Mouse (Mus musculus) brain, adult 2 months (tissue): Measurements from ENCODE around the gene Rptor.

Experiments
- DNase-seq: peaks from one replicate; pipeline ENCODE4 v3.0.0; 2011; ENCODE audit warnings: low read depth, low spot score

Rptor gene

DNA sequence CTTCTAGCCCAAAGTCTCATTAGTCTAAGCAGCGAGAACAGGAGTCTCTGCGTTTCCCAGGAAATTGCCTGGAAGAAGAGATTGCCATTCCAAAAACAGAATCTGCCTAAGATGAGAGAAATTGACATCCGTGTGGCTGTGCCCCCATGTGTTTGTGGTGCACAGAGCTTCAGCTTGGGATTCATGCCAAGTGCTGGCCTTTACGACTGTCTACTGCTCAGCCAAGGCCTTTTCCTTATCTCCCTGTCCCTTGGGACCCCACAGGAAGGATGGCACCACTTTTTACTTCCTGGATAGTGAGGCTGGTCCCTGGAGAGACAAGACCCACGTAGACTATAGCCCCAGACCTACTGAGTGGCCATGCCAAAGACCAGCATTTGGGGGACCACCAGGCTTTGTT is 206.6 kb downstream of the Rptor start:
- peak; percentile 63 for DNase-seq

DNA sequence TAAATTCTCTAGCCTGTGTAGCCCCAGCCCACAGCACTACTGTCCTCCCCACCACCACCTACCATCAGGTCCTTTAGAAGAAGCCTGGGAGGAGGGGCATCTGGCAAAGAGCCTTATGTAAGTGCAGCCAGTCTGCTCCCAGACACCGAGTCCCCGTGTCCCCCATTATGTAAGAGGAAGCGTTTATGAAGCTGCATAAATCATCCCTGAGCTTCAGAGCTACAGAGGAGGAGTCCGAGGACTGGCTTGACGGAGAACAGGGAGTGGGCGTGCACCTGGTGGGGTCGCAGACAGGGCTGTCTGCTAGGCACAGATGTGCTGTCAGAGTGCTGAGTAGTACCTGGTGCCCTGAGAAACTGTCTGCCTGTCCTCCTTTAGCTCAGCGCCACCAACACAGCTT is 208.3 kb downstream of the Rptor start:
- DNase-seq: peak; percentile 93

DNA sequence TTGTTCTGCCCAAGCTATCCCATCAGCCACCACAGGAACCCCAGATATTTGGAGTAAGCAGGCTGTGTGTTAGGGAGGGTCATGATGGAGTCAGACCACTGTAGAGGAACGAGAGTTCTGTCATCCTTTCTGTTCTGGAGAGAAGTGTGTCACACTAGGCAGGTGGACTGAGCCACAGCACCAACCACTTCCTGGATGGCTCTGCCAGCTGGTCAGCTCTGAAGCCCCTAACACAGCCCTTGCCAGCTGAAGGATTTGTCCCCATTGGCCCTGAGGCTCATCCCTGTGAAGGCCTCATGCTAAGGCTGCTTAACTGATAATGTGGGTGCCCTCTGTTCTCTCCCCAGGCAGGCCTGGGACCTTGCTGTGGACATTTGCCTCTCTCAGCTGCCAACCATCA is 208.9 kb downstream of the Rptor start:
- DNase-seq: no peak

DNA sequence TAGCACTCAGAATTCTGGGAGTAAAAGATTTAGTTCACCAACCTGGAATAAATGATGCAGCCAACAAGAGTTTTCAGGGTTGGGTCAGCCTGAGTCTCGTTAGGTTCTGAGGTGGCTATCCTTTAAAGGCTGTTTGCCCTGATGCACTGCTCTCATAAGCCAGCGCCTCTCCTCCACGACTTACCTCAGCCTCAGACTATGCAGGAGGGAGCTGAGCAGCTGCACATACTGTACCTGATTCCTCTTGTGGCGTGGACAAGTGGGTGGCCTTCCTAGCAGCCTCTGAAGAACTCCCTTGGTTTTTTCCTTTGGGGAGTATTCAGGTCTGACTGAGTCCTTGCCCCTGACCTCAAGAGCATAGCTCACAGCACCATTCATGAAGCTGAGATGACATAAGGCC is 209.4 kb downstream of the Rptor start:
- no peak for DNase-seq

DNA sequence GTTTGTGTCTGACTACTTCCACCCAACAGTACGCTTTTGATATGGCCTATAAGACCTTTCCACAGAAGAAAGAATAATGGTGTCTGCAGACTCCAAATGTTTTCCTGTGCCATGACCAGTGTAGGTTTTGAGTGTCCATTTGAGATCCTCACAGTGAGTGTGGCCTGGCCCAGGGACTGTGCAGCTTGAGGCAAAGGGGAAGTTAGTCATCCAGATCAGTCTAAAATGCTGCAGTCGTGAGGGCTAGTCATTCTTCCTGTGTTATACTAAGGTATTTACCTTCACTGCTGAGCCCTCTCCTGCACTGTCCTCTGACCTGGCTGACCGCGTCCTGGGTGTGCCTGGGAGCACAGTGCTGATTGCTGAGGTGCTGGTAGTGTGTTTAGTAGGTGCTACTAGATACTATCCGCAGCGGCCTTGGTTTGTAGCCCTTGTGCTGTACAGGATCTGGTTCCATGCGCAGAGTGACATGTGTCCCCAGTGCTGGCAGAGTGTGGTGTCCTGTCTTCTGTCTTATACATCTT is 211.4 kb downstream of the Rptor start:
- DNase-seq: no peak

DNA sequence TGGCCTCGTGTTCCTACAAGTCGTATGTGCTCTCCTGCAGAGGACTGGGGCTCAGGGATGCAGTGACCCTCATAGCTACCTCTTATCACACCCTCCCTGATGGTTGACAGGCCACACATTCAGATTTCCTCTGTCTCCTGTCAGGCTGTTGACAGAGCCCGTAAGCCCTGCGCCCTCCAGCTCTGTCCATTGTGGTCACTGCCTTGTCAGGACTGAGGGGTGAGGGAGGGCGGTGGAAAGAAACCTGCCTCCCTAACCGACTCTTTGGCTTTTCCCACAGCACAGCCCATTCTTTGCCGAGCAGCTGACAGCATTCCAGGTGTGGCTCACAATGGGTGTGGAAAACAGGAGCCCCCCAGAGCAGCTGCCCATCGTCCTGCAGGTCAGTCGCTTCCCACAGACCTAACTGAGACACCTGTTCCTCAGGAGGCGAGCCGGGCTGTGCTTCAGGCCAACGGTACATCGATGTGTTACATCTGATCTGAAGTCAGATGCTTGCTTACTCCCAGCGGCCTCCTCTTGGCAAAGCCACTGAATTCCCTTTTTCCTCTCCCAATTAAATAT is 214.2 kb downstream of the Rptor start:
- no peak for DNase-seq

GRCm38 (mm10) chr11:119817362-119817837 is 214.7 kb downstream of the Rptor start:
- DNase-seq: no peak

DNA sequence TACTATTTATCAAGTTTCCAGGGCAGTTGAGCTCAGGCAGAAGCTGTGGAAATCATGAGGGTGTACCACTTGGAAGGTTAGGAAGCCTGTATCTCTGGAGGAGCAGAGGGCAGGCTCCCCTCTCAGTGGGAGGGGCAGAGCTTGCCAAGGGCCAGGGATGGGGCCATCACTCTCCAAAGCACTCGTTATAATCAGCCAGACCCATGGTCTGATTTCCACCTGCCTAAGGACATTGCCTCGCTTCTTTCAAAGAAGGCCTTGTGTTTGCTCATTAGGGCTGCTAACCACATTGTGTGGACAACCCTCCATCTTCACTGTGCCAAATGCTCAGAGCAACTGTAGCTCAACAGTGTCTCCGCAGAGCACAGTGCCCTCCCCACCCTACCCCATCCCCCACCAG is 215.2 kb downstream of the Rptor start:
- peak; percentile 54 for DNase-seq

DNA sequence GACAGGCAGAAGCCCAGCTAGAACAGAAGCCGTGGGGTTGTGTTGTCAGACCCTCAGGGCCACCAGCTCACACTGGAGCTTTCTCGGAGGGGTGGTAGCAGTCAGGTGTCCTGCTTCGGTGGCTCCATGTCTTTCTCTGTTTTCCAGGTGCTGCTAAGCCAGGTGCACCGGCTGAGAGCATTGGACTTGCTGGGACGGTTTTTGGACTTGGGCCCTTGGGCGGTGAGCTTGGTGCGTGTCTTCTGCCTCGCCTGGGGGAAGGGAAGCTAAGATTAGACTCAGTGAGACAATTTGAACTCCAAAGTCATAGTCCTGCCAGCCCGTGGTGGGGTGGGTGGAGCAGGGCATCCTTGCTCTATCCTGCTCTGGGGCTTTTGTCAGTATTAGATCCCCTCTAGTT is 218.8 kb downstream of the Rptor start:
- DNase-seq: no peak

DNA sequence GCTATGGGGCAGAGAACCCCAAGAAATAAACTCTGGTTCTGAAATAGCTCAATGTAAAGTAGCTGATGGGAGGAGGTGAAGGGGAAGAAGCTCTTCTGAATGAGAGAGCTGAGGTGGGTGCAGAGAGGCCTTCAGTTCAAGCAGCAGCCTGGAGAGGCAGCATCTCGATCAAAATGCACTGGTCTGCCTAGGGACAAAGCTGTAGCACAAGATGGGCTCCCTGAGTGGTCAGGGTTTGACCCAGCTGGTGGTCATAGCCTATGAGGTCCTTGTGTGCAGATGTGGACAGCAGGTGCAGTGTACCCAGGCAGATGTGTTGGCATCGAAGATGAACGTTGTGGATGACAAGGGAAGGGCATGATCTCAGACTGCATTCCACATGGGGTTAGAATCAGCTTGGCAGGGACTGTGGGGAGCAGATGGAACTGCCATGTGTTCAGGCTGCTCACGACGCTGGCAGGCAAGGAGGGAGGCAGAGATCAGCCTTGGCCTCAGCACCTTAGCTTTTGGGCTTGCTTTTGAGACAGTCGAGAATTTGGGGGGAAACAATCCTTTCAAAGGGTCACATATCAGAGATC is 221.5 kb downstream of the Rptor start:
- DNase-seq: peak; percentile 96

DNA sequence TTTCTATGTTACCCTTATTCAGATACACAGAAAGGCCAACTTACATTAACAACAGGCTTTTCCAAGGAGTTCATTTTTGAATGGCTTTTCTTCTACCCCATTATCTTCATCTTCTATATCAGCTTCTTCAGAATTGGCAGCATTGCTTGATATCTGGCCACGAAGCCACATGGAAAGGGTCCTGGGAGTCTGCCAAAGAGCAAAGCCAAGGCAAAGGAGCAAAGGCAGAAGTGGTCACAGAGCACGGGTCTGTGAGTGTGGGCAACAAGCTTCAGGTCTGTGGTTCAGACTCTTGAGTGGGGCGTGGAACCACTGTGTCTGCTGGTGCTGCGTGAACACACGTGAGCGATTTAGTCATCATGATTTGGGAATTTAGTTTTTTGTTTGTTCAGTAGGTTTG is 223.1 kb downstream of the Rptor start:
- peak; percentile 77 for DNase-seq

- DNase-seq: no peak
These were observed 223.5 kb downstream of the Rptor start for GRCm38 (mm10) chr11:119826239-119826638.

GRCm38 (mm10) chr11:119829116-119829515 is 226.4 kb downstream of the Rptor start:
- no peak for DNase-seq

DNA sequence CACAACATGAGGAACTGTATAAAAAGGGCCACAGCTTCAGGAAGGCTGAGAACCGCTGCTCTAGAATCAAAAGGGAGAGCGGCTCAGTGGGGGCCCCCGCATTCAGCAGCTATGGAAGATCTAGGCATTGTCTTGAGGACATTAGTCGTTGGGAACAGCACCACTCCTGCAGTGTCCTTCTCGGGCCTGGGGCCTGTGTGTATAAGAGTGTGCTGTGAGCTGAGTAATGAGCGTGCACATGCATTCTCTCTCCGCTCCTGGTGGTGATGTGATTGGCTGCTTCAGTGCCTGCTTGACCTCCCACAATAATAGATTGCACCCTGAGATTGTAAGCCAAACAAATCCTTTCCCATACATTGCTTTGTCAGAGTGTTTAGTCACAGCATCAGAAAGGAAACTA is 229.0 kb downstream of the Rptor start:
- no peak for DNase-seq

GRCm38 (mm10) chr11:119833311-119833710 is 230.6 kb downstream of the Rptor start:
- no peak for DNase-seq

DNA sequence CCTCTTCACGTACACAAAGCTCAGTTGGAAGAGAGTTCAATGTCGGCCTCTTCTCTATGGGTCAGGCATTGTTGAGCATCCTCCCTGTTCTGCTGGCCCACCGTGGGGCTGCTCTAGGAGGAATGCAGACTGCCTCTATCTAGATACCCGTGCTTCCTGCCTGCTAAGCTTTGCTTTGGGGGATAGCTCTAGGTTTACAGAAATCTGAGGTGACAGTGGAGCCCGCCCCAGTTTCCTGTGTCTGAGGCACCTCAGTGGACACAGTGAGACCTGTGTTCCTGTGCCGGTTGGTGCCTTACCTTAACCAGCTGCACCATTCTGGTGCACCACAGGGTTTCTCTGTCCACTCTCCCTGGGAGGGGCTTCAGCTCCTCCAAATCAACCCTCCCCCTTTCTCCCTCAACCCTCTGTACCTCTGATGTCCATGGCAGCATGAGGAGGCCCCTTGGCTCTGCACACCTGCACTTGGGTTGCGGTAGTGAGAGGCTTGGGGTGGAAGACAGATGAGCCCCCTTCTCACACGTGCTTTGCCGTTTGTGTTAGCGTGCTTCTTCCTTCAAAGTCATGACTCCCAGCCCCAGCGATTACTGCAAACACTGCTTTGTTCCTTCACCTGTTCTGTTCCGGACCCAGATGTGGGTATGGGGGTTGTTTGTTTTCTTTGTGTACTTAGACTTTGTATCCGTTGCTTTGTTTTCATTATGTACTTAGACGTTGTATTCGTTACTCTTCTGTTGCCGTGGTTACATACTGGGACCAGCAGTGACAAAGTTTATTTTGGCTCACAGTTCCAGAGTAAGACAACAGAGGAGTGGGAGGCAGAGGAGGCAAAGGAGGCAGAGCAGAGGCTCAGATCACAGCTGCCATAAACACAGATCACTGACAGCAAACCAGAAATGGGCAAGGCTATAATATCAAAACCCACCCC is 231.4 kb downstream of the Rptor start:
- DNase-seq: no peak

- DNase-seq: no peak
These were observed 233.6 kb downstream of the Rptor start for GRCm38 (mm10) chr11:119836326-119836725.

DNA sequence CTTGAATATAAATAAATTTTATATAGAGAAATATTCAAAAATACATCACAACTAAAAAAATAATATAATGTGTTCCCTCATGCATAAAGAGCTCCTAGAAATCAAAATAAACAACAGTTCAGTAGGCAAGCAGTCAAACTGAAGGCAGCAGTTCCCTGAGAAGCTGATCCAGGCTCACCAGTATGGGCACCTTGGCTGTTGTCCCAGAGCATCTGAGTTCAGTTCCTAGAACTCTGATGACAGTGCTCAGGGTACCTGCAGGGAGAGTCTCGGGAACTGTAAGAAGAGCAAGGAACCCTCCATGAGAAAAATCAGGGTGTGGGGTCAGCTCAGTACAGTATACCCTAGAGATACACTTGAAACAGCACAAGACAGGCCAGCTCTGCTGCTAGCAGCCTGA is 235.1 kb downstream of the Rptor start:
- DNase-seq: peak; percentile 82

DNA sequence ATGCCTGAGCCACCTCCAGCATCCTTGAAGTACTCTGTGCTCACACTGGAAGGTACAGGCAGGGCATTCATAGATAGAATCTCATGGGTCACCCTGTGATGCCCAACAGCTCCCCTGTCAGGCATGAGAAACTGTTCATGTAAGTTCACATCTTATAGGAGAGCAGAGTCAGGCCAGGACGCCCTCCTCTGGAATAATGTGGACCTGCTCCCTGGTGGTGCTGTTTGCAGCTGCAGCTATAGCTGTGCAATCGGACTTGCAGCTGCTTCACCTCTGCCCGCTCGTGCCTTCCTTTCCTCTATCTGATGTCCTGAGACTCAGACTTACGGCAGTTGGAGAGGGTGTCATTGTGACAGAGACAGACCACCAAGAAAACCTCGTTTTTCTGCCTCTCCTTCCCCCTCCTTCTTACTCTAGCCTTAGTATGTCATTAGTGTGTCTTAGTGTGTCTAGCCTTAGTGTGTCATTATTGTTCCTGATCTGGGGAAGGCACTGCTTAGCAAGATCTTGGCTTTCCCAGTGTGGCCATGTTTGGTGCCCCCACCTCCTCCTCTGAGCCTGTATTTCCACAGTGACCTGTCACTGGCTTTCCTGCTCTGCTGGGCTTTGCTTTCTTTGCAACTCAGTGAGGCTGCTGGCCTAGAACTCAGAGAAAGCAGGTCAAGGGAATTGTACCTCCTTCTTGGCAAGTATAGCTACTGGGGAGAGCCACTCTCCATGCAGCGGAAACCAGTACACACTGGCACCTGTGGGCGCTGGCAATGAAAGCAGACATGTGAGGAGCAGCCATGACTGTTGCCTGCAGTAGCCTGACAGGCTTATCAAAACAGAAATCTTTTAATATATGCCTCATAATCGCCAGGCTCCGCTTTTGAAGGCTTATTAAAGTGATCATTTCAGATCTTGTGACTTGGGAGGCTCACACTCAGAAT is 237.0 kb downstream of the Rptor start:
- DNase-seq: peak; percentile 76

DNA sequence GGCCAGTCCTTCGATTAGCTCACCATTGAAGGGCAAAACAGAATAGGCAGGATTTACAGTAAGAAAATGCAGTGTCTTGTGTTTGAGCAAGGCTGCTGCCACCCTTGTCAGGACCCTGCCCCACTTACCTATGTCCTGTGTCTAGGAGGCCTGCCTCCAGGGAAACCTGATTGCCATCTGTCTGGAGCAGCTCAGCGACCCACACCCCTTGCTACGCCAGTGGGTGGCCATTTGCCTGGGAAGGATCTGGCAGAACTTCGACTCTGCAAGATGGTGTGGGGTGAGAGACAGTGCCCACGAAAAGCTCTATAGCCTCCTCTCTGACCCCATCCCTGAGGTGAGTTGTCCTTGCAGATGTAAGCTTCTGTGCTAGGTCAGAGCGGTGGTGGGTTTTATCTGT is 243.9 kb downstream of the Rptor start:
- no peak for DNase-seq

GRCm38 (mm10) chr11:119847076-119847475 is 244.4 kb downstream of the Rptor start:
- no peak for DNase-seq
